ENCODE assay signal across 23 mouse cellular contexts in genomic region chr6:55457727-55458126, GRCm38 (mm10). TPM values are rescaled to one million over a fixed set of nuclear protein-coding genes. Genes with fewer than 3 reads are reported as not detected.
DNase-seq lines count a peak whose midpoint lies in the region; ATAC-seq and TF ChIP-seq lines count a peak whose summit lies in the region.
"Had no signal": no experiment of that assay in that cellular context is flagged by ENCODE, and none has a peak within 500 bp of the region (broad histone marks: within the 10 kb centered on the region; RNA-seq: fewer than 3 reads in every experiment).

No protein-coding gene starts in this region.

- TF ChIP-seq POLR2A in myocyte (IDR thresholded peaks at IDR 0.05; ENCODE audit: insufficient read length, low read depth), result no peak

- no peak for TF ChIP-seq CTCF in hindbrain, postnatal 0 days (IDR thresholded peaks at IDR 0.05; ENCODE audit: low read depth)
- no peak for TF ChIP-seq CTCF in lung, postnatal 0 days (IDR thresholded peaks at IDR 0.05)

- peaks cover 76% of the 10 kb centered on the region for H3K4me1 ChIP-seq in hindbrain, embryonic 13.5 days (replicated peaks)
- peaks cover 31% of the 10 kb centered on the region for H3K4me1 ChIP-seq in hindbrain, postnatal 0 days (ENCODE audit: insufficient read depth, low read length)
- H3K4me1 ChIP-seq in lung, embryonic 16.5 days (replicated peaks; ENCODE audit: control insufficient read depth, insufficient read depth, low read length), result no peaks in the 10 kb centered on the region
- no peaks in the 10 kb centered on the region for H3K4me1 ChIP-seq in lung, postnatal 0 days (ENCODE audit: insufficient read depth, low read depth, low read length)
- H3K4me1 ChIP-seq: heart, embryonic 10.5 days had no signal

- no peaks in the 10 kb centered on the region for H3K9me3 ChIP-seq in hindbrain, embryonic 13.5 days
- no peaks in the 10 kb centered on the region for H3K9me3 ChIP-seq in hindbrain, postnatal 0 days (ENCODE audit: low read length)
- no peaks in the 10 kb centered on the region for H3K9me3 ChIP-seq in lung, embryonic 16.5 days (ENCODE audit: control insufficient read depth, low read length)
- H3K9me3 ChIP-seq in lung, postnatal 0 days (ENCODE audit: low read length), result no peaks in the 10 kb centered on the region
- H3K9me3 ChIP-seq: forebrain, embryonic 10.5 days; forebrain, embryonic 13.5 days; heart, embryonic 10.5 days; heart, embryonic 13.5 days; hindbrain, embryonic 15.5 days had no signal

- WGBS in hindbrain, embryonic 13.5 days, result 81% methylated on average over 7 of the region's 7 CpGs
- 74% methylated on average over 7 of the region's 7 CpGs for WGBS in hindbrain, postnatal 0 days
- WGBS in lung, embryonic 16.5 days, result 63% methylated on average over 7 of the region's 7 CpGs
- 65% methylated on average over 7 of the region's 7 CpGs for WGBS in lung, postnatal 0 days

- H3K79me2 ChIP-seq in myocyte (ENCODE audit: control insufficient read depth, insufficient read depth), result no peaks in the 10 kb centered on the region

- no peak overlapping the region for H3K27ac ChIP-seq in hindbrain, embryonic 13.5 days
- no peak overlapping the region for H3K27ac ChIP-seq in hindbrain, postnatal 0 days
- H3K27ac ChIP-seq in lung, embryonic 16.5 days (ENCODE audit: low read length), result no peak overlapping the region
- no peak overlapping the region for H3K27ac ChIP-seq in lung, postnatal 0 days (ENCODE audit: low read length)
- H3K27ac ChIP-seq: forebrain, embryonic 10.5 days; forebrain, embryonic 13.5 days; heart, adult 2 months; heart, embryonic 10.5 days; heart, embryonic 13.5 days; hindbrain, embryonic 15.5 days had no signal

- 0 out of 2 replicates have a peak overlapping the region, but pooled peaks have one; percentile 29 for H3K9ac ChIP-seq in hindbrain, embryonic 13.5 days
- no peak overlapping the region for H3K9ac ChIP-seq in hindbrain, postnatal 0 days (replicated peaks; ENCODE audit: low read length)
- no peak overlapping the region for H3K9ac ChIP-seq in lung, embryonic 16.5 days (ENCODE audit: low read length)
- H3K9ac ChIP-seq in lung, postnatal 0 days (replicated peaks; ENCODE audit: low read depth), result no peak overlapping the region
- H3K9ac ChIP-seq: forebrain, embryonic 13.5 days; heart, embryonic 13.5 days; hindbrain, embryonic 15.5 days had no signal

- no peak overlapping the region for H3K4me3 ChIP-seq in hindbrain, embryonic 13.5 days
- H3K4me3 ChIP-seq in hindbrain, postnatal 0 days (ENCODE audit: low read length), result no peak overlapping the region
- H3K4me3 ChIP-seq in lung, embryonic 16.5 days (ENCODE audit: low read length), result no peak overlapping the region
- H3K4me3 ChIP-seq in lung, postnatal 0 days (ENCODE audit: low read depth, low read length), result no peak overlapping the region
- H3K4me3 ChIP-seq in myocyte, result no peak overlapping the region
- H3K4me3 ChIP-seq: forebrain, embryonic 10.5 days; forebrain, embryonic 13.5 days; heart, adult 2 months; heart, embryonic 10.5 days; heart, embryonic 13.5 days; hindbrain, embryonic 15.5 days had no signal

- H3K36me3 ChIP-seq in hindbrain, embryonic 13.5 days, result peaks cover 28% of the 10 kb centered on the region
- peaks cover 12% of the 10 kb centered on the region; the same call in 1 of the 2 replicates for H3K36me3 ChIP-seq in hindbrain, postnatal 0 days (ENCODE audit: insufficient read depth, low read length)
- no peaks in the 10 kb centered on the region for H3K36me3 ChIP-seq in lung, embryonic 16.5 days (ENCODE audit: control insufficient read depth, insufficient read depth, low read length)
- no peaks in the 10 kb centered on the region for H3K36me3 ChIP-seq in lung, postnatal 0 days (ENCODE audit: insufficient read depth, low read length)
- H3K36me3 ChIP-seq in myocyte (ENCODE audit: control insufficient read depth, insufficient read depth), result no peaks in the 10 kb centered on the region
- H3K36me3 ChIP-seq: forebrain, embryonic 10.5 days; heart, embryonic 10.5 days; heart, embryonic 13.5 days had no signal

- ATAC-seq in hindbrain, embryonic 13.5 days (ENCODE audit: low FRiP score), result no peak
- ATAC-seq in hindbrain, postnatal 0 days, result no peak
- ATAC-seq in lung, embryonic 16.5 days (ENCODE audit: low read depth), result peak; percentile 23; the same call in 1 of the 2 replicates
- ATAC-seq in lung, postnatal 0 days, result no peak
- ATAC-seq: activated CD4-positive, CD25-positive, alpha-beta regulatory T cell, adult 4 months; CD4-positive, CD25-positive, alpha-beta regulatory T cell, adult 4 months; forebrain, embryonic 13.5 days; forebrain, embryonic 16.5 days had no signal

- DNase-seq in hindbrain, postnatal 0 days (ENCODE audit: low spot score), result no peak
- DNase-seq in lung, postnatal 0 days (ENCODE audit: low spot score), result no peak
- no peak for DNase-seq in yolk sac, embryonic 10.5 days (ENCODE audit: low spot score)
- DNase-seq: adrenal gland, adult 8-10 months; adrenal gland, postnatal 25 days; cerebellum, adult 8-10 months; gastrocnemius, postnatal 10 days; gastrocnemius, postnatal 36 days; heart, adult 2 months; heart, postnatal 14 days; heart, postnatal 4 days had no signal

- no peak for TF ChIP-seq EP300 in lung, postnatal 0 days (IDR thresholded peaks at IDR 0.05)

- 0 out of 2 replicates have a peak, but pooled peaks cover 7% of the 10 kb centered on the region for H3K27me3 ChIP-seq in hindbrain, embryonic 13.5 days
- no peaks in the 10 kb centered on the region for H3K27me3 ChIP-seq in hindbrain, postnatal 0 days (ENCODE audit: insufficient read depth, low read length)
- peaks cover 11% of the 10 kb centered on the region for H3K27me3 ChIP-seq in lung, embryonic 16.5 days (ENCODE audit: control insufficient read depth, insufficient read depth, low read depth, low read length)
- peaks cover 8% of the 10 kb centered on the region for H3K27me3 ChIP-seq in lung, postnatal 0 days (replicated peaks; ENCODE audit: insufficient read depth, low read length)
- no peaks in the 10 kb centered on the region for H3K27me3 ChIP-seq in myocyte (ENCODE audit: control insufficient read depth, insufficient read depth, insufficient read length)
- H3K27me3 ChIP-seq: hindbrain, embryonic 15.5 days had no signal

- H3K4me2 ChIP-seq in hindbrain, embryonic 13.5 days, result no peak overlapping the region
- no peak overlapping the region for H3K4me2 ChIP-seq in hindbrain, postnatal 0 days (ENCODE audit: low read depth, low read length)
- no peak overlapping the region for H3K4me2 ChIP-seq in lung, embryonic 16.5 days (ENCODE audit: low read depth, low read length)
- no peak overlapping the region for H3K4me2 ChIP-seq in lung, postnatal 0 days (replicated peaks; ENCODE audit: low read depth, low read length)
- H3K4me2 ChIP-seq in myocyte (ENCODE audit: low read depth), result no peak overlapping the region
- H3K4me2 ChIP-seq: forebrain, embryonic 13.5 days; heart, embryonic 13.5 days; hindbrain, embryonic 15.5 days had no signal

- H3ac ChIP-seq in myocyte (ENCODE audit: control insufficient read depth, insufficient read length), result no peak overlapping the region

TF ChIP-seq in myocyte, 11 proteins besides CTCF, POLR2A, EP300 and RAD21:
- TF ChIP-seq REST (IDR thresholded peaks at IDR 0.05; ENCODE audit: insufficient read depth, insufficient read length) (peak; percentile 58), MYOG (IDR thresholded peaks at IDR 0.05; ENCODE audit: control insufficient read depth in 1 of 3, insufficient read depth in 1 of 3, insufficient read length in 2 of 3, low read depth in 2 of 3) (no peak)

RNA-seq across cellular contexts. Expression of gene Adcyap1r1, which starts 5.9 kb away (rescaled TPM):
- polyA plus RNA-seq in hindbrain, embryonic 13.5 days (2015; fragmentation: Nextera tagmentation; extraction: Ambion mirVana), result 45.4 and 51.0 TPM in 2 replicates
- total RNA-seq in hindbrain, postnatal 0 days (2014; rRNA removed), result 236 and 269 TPM in 2 replicates
- 67.1 and 72.2 TPM in 2 replicates for polyA plus RNA-seq in hindbrain, postnatal 0 days (2015; fragmentation: Nextera tagmentation; extraction: Ambion mirVana)
- polyA plus RNA-seq in lung, embryonic 16.5 days (2015; fragmentation: Nextera tagmentation; extraction: Ambion mirVana), result 0.58 and 0.98 TPM in 2 replicates
- polyA plus RNA-seq in lung, postnatal 0 days (2015; fragmentation: Nextera tagmentation; extraction: Ambion mirVana), result 0.11 and 0.23 TPM in 2 replicates
- not detected for polyA plus RNA-seq in myocyte (2012; fragmentation: generic; extraction: Trizol)
- total RNA-seq: MEL had no signal
- polyA plus RNA-seq: activated CD4-positive, CD25-positive, alpha-beta regulatory T cell, adult 4 months; CD4-positive, CD25-positive, alpha-beta regulatory T cell, adult 4 months had no signal

Comparison
In these comparisons a context has a peak if more than half of its experiments do, and no peak if none do; other contexts are left out.
1. RNA of gene Adcyap1r1, which starts 5.9 kb away (polyA plus RNA-seq): 67.1 to 72.2 TPM in hindbrain, postnatal 0 days and 45.4 to 51.0 TPM in hindbrain, embryonic 13.5 days; 0.58 to 0.98 TPM in lung, embryonic 16.5 days, 0.11 to 0.23 TPM in lung, postnatal 0 days and not detected in myocyte (single experiment); every median in the first group is over 10 times any median in the second.